Mouse (Mus musculus) gastrocnemius, adult 2 months (tissue): ENCODE measurements at regions not wholly inside any gene's neighbourhood (a gene's known extent, or its start where the extent isn't known, plus 50 kb on each side); places are given as distances from the start of the nearest gene placed in this dataset.

Experiments used
- DNase-seq: peaks from one replicate; pipeline ENCODE4 v3.0.0; 2022
- H3K27ac ChIP-seq: fragments of 200-600 bp; 2 replicates; pipeline ENCODE4 v1.8.1; 2022; ENCODE audit warnings: mild to moderate bottlenecking
- H3K4me3 ChIP-seq: fragments of 200-600 bp; 2 replicates; pipeline ENCODE4 v1.8.1; 2022; ENCODE audit warnings: mild to moderate bottlenecking, moderate library complexity
- CTCF ChIP-seq: fragments of 200-600 bp; IDR thresholded peaks from 2 replicates; pipeline ENCODE4 v1.8.1; 2022; ENCODE audit warnings: antibody characterized with exemption, mild to moderate bottlenecking, moderate library complexity
- intact Hi-C: fragments of 180-260 bp; cut with DNase I; formaldehyde crosslinking; loops from one replicate; pipeline ENCODE4 v1.15.1; 2025

DNA sequence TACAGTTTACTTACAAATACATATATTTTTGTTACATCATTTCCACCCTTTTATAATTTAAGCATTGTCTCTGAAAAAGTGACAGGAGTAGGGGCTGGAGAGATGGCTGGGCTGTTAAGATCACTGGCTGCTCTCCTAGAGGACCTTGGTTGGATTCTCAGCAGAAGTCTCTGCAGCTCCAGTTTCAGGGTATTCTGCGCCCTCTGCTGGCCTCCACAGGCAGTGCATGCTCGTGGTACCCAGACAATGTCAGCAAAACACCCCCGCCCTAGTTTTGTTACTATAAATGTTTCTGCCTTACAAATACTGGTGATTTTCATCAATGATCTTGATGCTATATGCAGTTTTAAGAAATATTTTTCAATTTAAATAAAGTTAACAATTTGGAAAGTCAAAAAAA, 190.7 kb upstream of the Tas2r134 start:
- H3K4me3 ChIP-seq, result no peak overlapping the region
- TF ChIP-seq CTCF, result peak; percentile 54
- peak; percentile 27 for DNase-seq
- no peak overlapping the region for H3K27ac ChIP-seq
- intact Hi-C loops, result no loop called here

DNA sequence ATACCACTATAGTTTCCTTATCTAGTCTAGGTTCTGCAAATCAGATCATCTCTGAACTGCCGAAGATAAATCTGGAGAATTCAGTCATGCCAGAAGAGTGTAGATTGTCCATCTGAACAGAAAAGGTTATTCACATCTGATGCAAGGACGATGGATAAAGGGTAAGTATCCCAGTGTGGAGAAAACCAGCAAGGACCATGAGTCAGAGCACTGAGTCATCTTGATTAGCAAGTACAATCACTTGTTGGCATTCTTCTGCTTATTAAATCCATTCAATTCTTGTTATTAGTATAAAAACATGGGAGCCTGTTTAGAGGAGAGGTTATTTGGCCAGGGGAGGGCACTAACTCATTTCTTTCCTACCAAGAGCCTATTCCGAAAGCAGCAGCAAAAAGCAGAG, 195.7 kb upstream of the Tas2r134 start:
- no peak for TF ChIP-seq CTCF
- intact Hi-C loops, result no loop called here

DNA sequence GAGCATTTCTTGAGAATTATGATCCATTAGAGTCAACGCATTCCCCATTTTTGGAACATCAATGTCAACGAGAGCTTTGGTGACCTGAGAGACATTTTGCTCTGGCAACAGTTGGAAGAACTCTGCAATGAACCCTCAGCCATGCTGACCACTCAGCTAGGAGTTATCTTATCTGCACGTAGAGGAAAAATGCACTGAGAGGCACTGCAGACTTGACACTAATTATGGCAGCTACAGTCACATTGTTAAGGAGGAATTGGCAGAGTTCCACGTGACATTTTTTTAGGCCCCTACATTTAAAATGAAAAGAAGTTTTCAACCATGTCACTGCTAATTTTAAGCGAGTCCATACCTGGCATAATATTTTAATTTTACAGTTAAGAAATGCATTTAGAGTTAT, 197.6 kb upstream of the Tas2r134 start:
- no peak overlapping the region for H3K4me3 ChIP-seq
- TF ChIP-seq CTCF, result no peak
- intact Hi-C loops, result no loop called here
- no peak overlapping the region for H3K27ac ChIP-seq
- DNase-seq, result no peak

More for the DNA sequence above, 195.7 kb upstream of the Tas2r134 start:
- Histone ChIP-seq H3K4me3 (no peak overlapping the region), H3K27ac (no peak overlapping the region)
- no peak for DNase-seq

DNA sequence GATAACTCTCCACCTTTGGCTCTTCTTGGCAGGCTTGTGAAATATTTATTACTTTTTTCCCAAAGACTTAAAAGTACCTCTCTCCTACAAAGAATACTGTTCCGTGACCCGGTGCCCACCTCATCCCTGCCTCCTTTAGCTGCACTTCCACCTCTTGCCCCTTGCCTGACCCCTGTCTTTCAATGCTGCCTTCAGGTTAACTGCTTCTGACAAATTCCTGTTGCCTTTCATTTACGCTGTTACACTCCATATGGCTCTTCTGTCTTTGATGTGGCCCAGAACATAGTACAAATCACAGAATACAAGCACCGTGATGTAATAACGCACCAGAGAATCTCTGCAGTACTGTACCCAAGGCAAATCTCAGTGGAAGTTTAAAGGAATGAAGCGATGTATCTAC, 204.9 kb upstream of the Tas2r134 start:
- intact Hi-C loops, result no loop called here

DNA sequence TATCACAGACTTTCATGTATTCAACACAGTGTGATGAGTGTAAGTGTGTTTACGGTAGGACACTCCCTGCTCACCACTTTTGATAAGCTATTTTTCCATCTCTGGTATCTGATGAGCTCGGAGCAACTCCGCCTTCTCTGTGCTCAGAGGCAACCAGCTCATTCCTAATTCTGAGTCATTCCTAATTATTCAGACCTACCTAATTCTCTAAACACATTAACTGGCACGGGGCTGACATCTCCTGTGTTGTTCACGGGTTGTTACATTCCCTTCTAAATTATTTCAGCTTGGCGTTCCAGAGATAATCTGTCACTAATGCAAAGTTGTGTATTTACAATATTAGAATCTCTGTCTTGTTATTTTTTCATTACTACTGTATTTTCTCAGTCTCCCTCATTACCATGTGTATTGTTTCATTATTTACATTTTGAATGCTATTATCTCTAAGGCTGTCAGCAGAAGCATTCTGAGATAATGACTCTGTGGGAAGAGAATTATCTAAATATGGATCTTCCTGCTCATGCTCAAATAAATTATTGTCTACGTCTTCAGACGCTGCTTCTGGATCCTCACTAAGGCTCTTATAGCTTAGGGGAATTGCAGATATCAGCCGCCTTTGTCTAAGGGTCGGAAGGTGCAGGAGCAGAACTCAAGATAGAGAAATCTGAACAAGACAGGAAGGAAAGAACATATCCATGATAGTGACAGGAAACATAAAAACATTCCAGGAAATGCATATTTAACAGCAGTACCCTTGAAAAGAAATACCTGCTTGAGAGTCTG, 209.2 kb upstream of the Tas2r134 start:
- DNase-seq, result no peak
- no peak overlapping the region for H3K27ac ChIP-seq
- intact Hi-C loops, result no loop called here
- no peak for TF ChIP-seq CTCF
- no peak overlapping the region for H3K4me3 ChIP-seq

More for the DNA sequence above, 204.9 kb upstream of the Tas2r134 start:
- Histone ChIP-seq H3K27ac (no peak overlapping the region), H3K4me3 (no peak overlapping the region)
- no peak for TF ChIP-seq CTCF
- DNase-seq, result no peak

DNA sequence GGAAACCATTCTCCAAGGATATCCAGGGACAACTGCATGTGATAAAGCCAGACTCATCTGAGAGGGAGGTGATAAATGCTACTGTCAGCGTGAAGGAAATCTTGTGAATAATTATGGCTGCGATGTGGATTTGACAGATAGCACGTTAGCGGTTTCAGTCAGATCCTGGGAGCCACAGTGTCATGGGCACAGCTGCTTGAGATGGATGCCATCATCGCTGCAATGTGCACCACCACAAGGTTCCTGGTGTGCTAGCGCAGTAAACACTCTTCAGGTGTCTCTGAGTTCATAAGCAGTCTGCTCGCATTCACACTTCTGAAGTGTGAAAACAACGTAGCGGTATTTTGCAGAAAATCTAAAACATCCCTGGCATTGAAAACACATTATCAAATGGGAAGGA, 238.9 kb upstream of the Tas2r134 start:
- Histone ChIP-seq H3K4me3 (no peak overlapping the region), H3K27ac (no peak overlapping the region)
- intact Hi-C loops, result no loop called here
- TF ChIP-seq CTCF, result no peak
- DNase-seq, result no peak

DNA sequence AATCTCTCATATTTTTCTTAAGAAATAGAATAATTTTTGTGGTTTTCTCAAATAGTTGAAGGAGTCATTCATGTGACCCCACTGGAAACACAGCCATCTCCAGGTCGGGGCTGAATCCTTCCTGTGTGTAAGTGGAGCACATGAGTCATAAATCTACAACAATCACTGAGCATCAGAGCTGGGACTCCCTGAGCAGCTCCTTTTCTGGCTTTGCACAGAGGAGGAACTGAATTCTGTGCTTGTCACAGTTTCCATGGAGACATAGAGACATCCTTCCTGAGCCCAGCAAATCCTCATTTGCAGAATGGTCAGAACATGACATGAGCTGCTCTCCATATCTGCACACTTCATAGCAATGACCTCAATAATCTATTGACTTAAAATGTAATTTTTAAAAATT, 238.2 kb upstream of the Rnd3 start:
- TF ChIP-seq CTCF, result no peak
- Histone ChIP-seq H3K27ac (no peak overlapping the region), H3K4me3 (no peak overlapping the region)
- intact Hi-C loops, result no loop called here
- no peak for DNase-seq

DNA sequence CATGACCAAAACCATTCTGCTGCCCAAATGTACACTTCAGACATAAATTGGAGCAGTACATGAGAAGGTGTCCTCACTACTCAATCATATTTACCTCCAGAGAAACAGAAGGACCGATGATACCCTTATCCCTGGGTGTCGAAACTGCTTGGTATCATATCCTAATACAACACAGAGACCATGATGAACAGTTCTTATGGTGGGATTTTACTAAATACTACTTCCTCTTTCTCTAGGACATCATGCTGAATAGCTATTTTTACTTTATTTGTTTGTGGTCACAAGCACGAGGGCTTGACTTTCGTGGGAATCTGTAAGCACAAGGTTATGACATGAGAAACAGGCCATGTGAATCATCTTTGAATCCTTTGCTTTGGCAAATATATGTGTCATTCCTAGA, 227.7 kb upstream of the Rnd3 start:
- intact Hi-C loops, result no loop called here
- TF ChIP-seq CTCF, result no peak
- Histone ChIP-seq H3K27ac (no peak overlapping the region), H3K4me3 (no peak overlapping the region)
- DNase-seq, result no peak

DNA sequence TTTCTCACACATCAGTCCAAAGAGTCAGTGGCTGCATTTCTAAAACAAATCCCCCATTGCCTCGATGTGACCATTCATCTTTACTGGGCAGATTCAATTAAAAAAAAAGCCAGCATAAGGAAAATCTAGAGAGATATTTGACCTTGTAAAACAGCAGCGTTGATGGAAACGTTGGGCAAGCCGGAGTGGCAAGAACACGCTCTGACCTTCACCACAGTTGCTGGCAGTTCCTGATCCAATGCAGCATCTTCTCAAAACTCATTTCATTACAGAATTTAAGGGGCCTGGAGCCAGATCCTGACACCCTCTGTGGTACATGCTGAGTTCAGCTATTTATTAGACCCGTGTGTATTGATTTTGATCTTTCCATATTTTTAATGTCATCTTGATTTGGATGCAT, 225.7 kb upstream of the Rnd3 start:
- no peak for DNase-seq
- no peak overlapping the region for H3K27ac ChIP-seq
- intact Hi-C loops, result no loop called here
- TF ChIP-seq CTCF, result no peak
- H3K4me3 ChIP-seq, result no peak overlapping the region

DNA sequence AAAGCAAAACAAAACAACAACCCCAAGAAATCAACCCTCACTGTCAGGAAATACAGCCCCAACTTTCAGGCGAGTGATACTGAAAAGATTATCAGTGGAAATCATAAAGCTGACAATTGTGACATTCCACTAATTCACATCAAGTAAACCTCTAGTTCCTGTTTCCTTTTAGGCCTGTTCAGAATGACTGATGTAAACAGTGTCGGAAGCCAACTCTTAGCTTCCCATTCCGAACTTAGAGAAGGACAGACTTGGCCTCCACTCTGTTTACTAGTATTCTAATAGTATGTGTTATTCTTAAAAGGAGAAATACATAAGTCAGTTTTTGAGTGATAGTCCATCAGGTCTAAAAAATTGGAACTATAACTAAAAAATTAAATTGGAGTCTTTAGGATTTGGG, 223.9 kb upstream of the Rnd3 start:
- Histone ChIP-seq H3K27ac (no peak overlapping the region), H3K4me3 (no peak overlapping the region)
- intact Hi-C loops, result no loop called here
- no peak for TF ChIP-seq CTCF
- no peak for DNase-seq

DNA sequence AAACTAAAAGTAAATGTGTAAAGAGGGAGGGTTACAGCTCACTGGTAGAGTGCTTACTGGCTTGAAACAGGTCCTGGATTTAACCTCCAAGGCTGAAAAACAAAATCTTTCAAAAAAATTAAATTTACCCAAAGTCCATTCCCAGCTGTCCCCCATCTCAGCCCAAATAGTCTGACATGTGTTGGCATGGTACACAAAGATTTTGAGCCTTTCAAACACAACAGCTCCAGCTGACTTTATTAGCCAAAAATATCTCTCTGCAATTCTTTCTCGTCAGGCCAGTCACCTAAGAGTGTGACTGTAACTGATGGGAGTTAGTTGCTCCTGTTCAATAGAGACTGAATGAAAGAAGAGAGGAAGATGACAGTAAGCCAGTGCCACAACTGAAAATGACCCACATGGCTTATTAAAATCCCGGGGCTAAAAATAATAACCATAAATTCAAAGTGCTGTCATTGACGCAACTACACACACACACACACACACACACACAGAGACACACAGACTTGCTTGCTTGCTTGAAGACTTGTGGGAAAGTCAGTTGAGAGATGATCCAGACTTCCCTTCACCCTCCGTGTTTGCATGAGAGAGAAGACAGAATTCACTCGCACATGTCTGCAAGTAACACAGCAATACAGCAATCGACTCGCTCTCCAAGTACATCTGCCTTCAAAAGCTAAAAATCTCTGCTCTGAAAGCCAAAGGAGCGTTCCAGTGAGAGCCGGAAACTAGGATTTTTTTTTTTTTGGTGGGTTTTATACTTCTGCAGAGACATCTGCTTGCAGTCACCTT, 214.1 kb upstream of the Rnd3 start:
- Histone ChIP-seq H3K4me3 (peak overlapping the region; percentile 2; the same call in 1 of the 2 replicates), H3K27ac (peak overlapping the region; percentile 31)
- TF ChIP-seq CTCF, result no peak
- no peak for DNase-seq
- intact Hi-C loops, result no loop called here

DNA sequence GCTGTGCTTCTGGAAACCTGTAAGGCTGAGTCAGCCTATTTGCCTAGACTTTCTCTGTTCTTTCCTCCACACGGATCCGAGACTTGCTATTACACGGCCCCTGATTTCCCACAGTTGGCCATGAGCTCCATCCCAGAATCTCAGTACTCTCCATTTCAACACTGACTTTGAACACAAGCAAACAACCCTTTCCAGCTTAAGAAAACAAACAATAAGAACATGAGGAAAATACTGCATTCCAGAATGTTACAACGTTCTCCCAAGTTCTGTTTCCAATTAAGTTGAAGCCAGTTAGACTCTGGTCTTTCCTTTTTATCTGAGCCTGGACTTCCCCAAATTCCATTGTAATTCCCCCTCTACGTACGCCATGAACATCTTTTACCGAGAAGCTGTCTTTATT, 206.4 kb upstream of the Rnd3 start:
- H3K4me3 ChIP-seq, result no peak overlapping the region
- no peak overlapping the region for H3K27ac ChIP-seq
- no peak for DNase-seq
- TF ChIP-seq CTCF, result no peak
- intact Hi-C loops, result no loop called here

DNA sequence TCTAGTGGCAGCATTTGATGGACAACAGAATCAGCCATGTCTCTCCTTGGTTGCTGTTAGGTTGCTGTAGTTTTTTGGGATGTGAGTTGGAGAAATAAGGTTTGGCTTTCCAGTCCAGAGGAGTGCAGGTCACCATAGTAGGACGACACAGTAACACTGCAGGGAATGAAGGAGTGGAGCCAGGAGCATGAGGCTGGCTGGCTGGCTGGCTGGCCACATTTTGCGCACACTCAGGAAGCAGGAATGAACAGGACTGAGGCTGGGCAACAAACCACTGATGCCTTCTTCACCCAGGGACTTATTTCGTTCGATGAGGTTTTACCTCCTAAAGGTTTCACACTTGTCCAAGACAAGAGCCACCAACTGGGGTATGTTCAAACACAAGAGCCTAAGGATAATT, 205.9 kb upstream of the Rnd3 start:
- H3K27ac ChIP-seq, result no peak overlapping the region

More for the DNA sequence above, 205.9 kb upstream of the Rnd3 start:
- TF ChIP-seq CTCF, result no peak
- intact Hi-C loops, result no loop called here
- no peak for DNase-seq
- H3K4me3 ChIP-seq, result no peak overlapping the region
